Mouse (Mus musculus) stomach, postnatal 0 days (tissue): Measurements from ENCODE around the gene Mzt1.

Experiments
- CTCF ChIP-seq: IDR thresholded peaks from 2 replicates; pipeline ENCODE4 v1.5.1; 2016; ENCODE audit warnings: antibody characterized with exemption, low read depth, mild to moderate bottlenecking, moderate library complexity
- EP300 ChIP-seq: optimal IDR thresholded peaks from 2 replicates; pipeline ENCODE3; 2016; ENCODE audit warnings: antibody characterized with exemption

DNA sequence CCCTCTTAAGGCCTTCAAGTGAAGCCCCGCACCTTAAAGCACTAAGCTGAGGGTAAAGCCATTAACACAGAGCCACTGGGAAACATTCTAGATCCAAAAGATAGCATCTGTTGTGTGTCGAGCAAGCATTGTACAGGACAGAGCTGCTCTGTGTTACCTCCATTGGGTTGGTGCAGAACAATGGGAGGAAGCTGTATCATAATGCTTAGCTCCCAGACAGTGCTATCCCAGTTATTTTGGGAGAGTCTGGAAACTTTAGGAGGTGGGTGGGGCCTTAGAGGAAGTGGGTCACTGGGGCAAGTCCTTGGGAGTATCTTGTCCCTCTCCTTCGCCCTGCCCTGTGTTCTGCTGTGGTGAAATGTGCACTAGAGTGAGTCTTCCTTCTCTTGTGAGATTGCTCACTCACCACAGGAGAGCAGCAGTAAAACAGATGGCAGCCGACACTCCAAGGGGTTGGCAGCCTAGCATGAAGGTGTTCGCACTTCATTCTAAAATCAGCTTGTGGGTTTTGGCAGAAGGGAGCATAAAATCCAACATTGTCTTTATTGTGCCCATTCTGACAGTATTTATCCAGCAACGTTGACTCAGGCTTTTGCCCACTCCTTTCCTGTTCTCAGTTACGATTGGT is 13.1 kb upstream of the Mzt1 start:
- TF ChIP-seq CTCF (no peak), EP300 (no peak)
